Mouse (Mus musculus): ENCODE measurements around the gene Fbxl18. TPM values are rescaled to one million over a fixed set of nuclear protein-coding genes. Genes with fewer than 3 reads are reported as not detected.

Fbxl18 gene
- polyA plus RNA-seq, 1 experiment: 10.8 TPM

GRCm38 (mm10) chr5:142931241-142931745 lies 36.1 kb upstream of the Fbxl18 start:
- no peak for TF ChIP-seq POLR2A (IDR thresholded peaks at IDR 0.05; ENCODE audit: borderline replicate concordance, control insufficient read depth, low read depth, low read length)
- TF ChIP-seq CTCF (IDR thresholded peaks at IDR 0.05; ENCODE audit: control insufficient read depth, insufficient read depth, low read length): no peak
- peak overlapping the region; percentile 5 for H3K27ac ChIP-seq (ENCODE audit: control insufficient read depth, insufficient read depth, low read depth, low read length, poor library complexity)
- 83% methylated on average over 9 of the region's 9 CpGs for WGBS
- H3K4me1 ChIP-seq (ENCODE audit: control insufficient read depth, insufficient read depth, low read length): peaks cover 7% of the 10 kb centered on the region
- H3K4me3 ChIP-seq (replicated peaks; ENCODE audit: control insufficient read depth, low read depth, low read length): peak overlapping the region; percentile 2

DNA sequence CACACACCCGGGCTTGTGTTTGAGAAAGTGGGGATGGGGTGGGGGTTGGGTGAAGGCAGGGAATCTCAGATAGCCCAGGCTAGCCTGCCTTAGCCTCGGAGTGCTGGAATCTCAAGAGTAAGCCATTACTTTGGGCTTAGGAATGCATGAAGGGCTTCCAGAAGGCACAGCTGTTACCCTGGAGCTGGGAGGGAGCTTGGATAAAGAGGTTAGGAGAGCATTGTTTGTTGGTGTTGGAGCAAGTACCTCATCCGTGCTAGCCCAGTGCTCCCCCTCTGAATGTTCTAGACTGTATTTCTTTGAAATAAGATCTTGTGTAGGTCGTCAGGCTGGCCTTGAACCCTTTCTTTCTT lies 34.2 kb upstream of the Fbxl18 start:
- no peak for TF ChIP-seq POLR2A (IDR thresholded peaks at IDR 0.05; ENCODE audit: borderline replicate concordance, control insufficient read depth, low read depth, low read length)
- no peak for TF ChIP-seq CTCF (IDR thresholded peaks at IDR 0.05; ENCODE audit: control insufficient read depth, insufficient read depth, low read length)
- H3K4me1 ChIP-seq (ENCODE audit: control insufficient read depth, insufficient read depth, low read length): peaks cover 7% of the 10 kb centered on the region
- 8% methylated on average over 4 of the region's 4 CpGs for WGBS
- peak overlapping the region; percentile 79 for H3K4me3 ChIP-seq (replicated peaks; ENCODE audit: control insufficient read depth, low read depth, low read length)
- peak overlapping the region; percentile 93 for H3K27ac ChIP-seq (ENCODE audit: control insufficient read depth, insufficient read depth, low read depth, low read length, poor library complexity)

GRCm38 (mm10) chr5:142928749-142929399 lies 33.7 kb upstream of the Fbxl18 start:
- peaks cover 7% of the 10 kb centered on the region for H3K4me1 ChIP-seq (ENCODE audit: control insufficient read depth, insufficient read depth, low read length)
- WGBS: 2% methylated on average over 35 of the region's 35 CpGs
- peak; percentile 90; the same call in 1 of the 2 replicates for TF ChIP-seq POLR2A (IDR thresholded peaks at IDR 0.05; ENCODE audit: borderline replicate concordance, control insufficient read depth, low read depth, low read length)
- no peak for TF ChIP-seq CTCF (IDR thresholded peaks at IDR 0.05; ENCODE audit: control insufficient read depth, insufficient read depth, low read length)

GRCm38 (mm10) chr5:142927341-142927930 lies 32.2 kb upstream of the Fbxl18 start:
- TF ChIP-seq CTCF (IDR thresholded peaks at IDR 0.05; ENCODE audit: control insufficient read depth, insufficient read depth, low read length): no peak
- no peak for TF ChIP-seq POLR2A (IDR thresholded peaks at IDR 0.05; ENCODE audit: borderline replicate concordance, control insufficient read depth, low read depth, low read length)
- H3K4me3 ChIP-seq (replicated peaks; ENCODE audit: control insufficient read depth, low read depth, low read length): no peak overlapping the region
- 92% methylated on average over 12 of the region's 12 CpGs for WGBS
- peaks cover 7% of the 10 kb centered on the region for H3K4me1 ChIP-seq (ENCODE audit: control insufficient read depth, insufficient read depth, low read length)
- peak overlapping the region; percentile 83 for H3K27ac ChIP-seq (ENCODE audit: control insufficient read depth, insufficient read depth, low read depth, low read length, poor library complexity)

More at GRCm38 (mm10) chr5:142928749-142929399, 33.7 kb upstream of the Fbxl18 start:
- H3K4me3 ChIP-seq (replicated peaks; ENCODE audit: control insufficient read depth, low read depth, low read length): peak overlapping the region; percentile 79
- peak overlapping the region; percentile 93 for H3K27ac ChIP-seq (ENCODE audit: control insufficient read depth, insufficient read depth, low read depth, low read length, poor library complexity)

DNA sequence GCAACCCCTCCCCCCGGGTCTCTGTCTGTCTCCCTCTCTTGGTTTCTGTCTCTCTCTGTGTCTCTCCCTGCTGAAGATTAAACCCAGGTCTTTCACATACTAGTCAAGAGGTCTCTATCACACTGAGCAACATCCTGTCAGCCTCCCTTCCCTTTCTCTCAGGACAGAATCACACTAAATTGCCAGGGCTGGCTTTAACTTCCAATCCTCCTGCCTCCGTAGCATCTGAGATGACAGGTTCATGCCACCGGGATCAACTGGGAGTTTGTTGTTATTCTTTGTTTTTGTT lies 31.7 kb upstream of the Fbxl18 start:
- 57% methylated on average over 3 of the region's 3 CpGs for WGBS

GRCm38 (mm10) chr5:142926204-142926939 lies 31.2 kb upstream of the Fbxl18 start:
- TF ChIP-seq CTCF (IDR thresholded peaks at IDR 0.05; ENCODE audit: control insufficient read depth, insufficient read depth, low read length) (no peak), POLR2A (IDR thresholded peaks at IDR 0.05; ENCODE audit: borderline replicate concordance, control insufficient read depth, low read depth, low read length) (peak; percentile 36; the same call in 1 of the 2 replicates)
- peak overlapping the region; percentile 33 for H3K4me3 ChIP-seq (replicated peaks; ENCODE audit: control insufficient read depth, low read depth, low read length)
- H3K4me1 ChIP-seq (ENCODE audit: control insufficient read depth, insufficient read depth, low read length): peaks cover 14% of the 10 kb centered on the region
- H3K27ac ChIP-seq (ENCODE audit: control insufficient read depth, insufficient read depth, low read depth, low read length, poor library complexity): peak overlapping the region; percentile 83
- 13% methylated on average over 13 of the region's 13 CpGs for WGBS

More for the DNA sequence above, 31.7 kb upstream of the Fbxl18 start:
- TF ChIP-seq POLR2A (IDR thresholded peaks at IDR 0.05; ENCODE audit: borderline replicate concordance, control insufficient read depth, low read depth, low read length) (no peak), CTCF (IDR thresholded peaks at IDR 0.05; ENCODE audit: control insufficient read depth, insufficient read depth, low read length) (no peak)
- no peak overlapping the region for H3K4me3 ChIP-seq (replicated peaks; ENCODE audit: control insufficient read depth, low read depth, low read length)
- H3K4me1 ChIP-seq (ENCODE audit: control insufficient read depth, insufficient read depth, low read length): peaks cover 10% of the 10 kb centered on the region
- peak overlapping the region; percentile 83 for H3K27ac ChIP-seq (ENCODE audit: control insufficient read depth, insufficient read depth, low read depth, low read length, poor library complexity)

DNA sequence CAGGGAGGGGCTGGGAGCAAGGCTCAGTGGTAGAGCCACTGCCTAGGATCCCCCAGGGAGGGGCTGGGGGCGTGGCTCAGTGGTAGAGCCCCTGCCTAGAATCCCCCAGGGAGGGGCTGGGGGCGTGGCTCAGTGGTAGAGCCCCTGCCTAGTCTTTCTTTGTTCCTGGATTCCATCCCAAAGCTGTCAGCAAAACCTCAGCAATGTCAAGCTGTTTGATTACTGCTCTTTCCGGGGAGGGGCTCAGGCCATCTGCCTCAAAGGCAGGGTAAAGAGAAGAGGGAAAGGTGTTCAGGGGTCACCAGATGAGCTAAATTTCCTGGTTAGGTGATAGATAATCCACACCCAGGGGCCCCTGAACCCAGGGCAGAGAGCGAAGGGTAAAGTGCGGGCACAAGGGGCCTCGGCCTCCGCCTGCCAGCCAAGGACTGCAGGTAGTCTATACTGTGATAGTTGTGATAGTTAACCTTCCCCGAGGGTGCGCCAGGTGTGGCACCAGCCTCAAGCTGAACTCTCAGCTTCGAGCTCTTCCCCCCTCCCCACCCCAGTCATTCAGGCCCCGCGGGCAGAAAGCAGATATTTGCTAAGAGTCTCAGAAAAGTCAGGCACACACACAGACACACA lies 29.2 kb upstream of the Fbxl18 start:
- H3K27ac ChIP-seq (ENCODE audit: control insufficient read depth, insufficient read depth, low read depth, low read length, poor library complexity): no peak overlapping the region

GRCm38 (mm10) chr5:142923781-142924180 lies 28.6 kb upstream of the Fbxl18 start:
- H3K27ac ChIP-seq (ENCODE audit: control insufficient read depth, insufficient read depth, low read depth, low read length, poor library complexity): no peak overlapping the region
- 74% methylated on average over 3 of the region's 3 CpGs for WGBS
- H3K4me1 ChIP-seq (ENCODE audit: control insufficient read depth, insufficient read depth, low read length): peaks cover 13% of the 10 kb centered on the region; the same call in 1 of the 2 replicates
- TF ChIP-seq POLR2A (IDR thresholded peaks at IDR 0.05; ENCODE audit: borderline replicate concordance, control insufficient read depth, low read depth, low read length): no peak
- TF ChIP-seq CTCF (IDR thresholded peaks at IDR 0.05; ENCODE audit: control insufficient read depth, insufficient read depth, low read length): no peak
- no peak overlapping the region for H3K4me3 ChIP-seq (replicated peaks; ENCODE audit: control insufficient read depth, low read depth, low read length)

More for the DNA sequence above, 29.2 kb upstream of the Fbxl18 start:
- peaks cover 13% of the 10 kb centered on the region; the same call in 1 of the 2 replicates for H3K4me1 ChIP-seq (ENCODE audit: control insufficient read depth, insufficient read depth, low read length)
- TF ChIP-seq POLR2A (IDR thresholded peaks at IDR 0.05; ENCODE audit: borderline replicate concordance, control insufficient read depth, low read depth, low read length) (no peak), CTCF (IDR thresholded peaks at IDR 0.05; ENCODE audit: control insufficient read depth, insufficient read depth, low read length) (no peak)
- WGBS: 83% methylated on average over 12 of the region's 12 CpGs
- H3K4me3 ChIP-seq (replicated peaks; ENCODE audit: control insufficient read depth, low read depth, low read length): no peak overlapping the region
